Mouse (Mus musculus): ENCODE results near the gene Slc25a13. TPM values are rescaled to one million over a fixed set of nuclear protein-coding genes. Genes with fewer than 3 reads are reported as not detected.

Gene Slc25a13
- total and polyA plus RNA-seq, 3 experiments, result 2.9 to 9.7 (median 9.1) TPM

- no peak for DNase-seq
These were observed 189.3 kb downstream of the Slc25a13 start for GRCm38 (mm10) chr6:6027664-6028063.

DNA sequence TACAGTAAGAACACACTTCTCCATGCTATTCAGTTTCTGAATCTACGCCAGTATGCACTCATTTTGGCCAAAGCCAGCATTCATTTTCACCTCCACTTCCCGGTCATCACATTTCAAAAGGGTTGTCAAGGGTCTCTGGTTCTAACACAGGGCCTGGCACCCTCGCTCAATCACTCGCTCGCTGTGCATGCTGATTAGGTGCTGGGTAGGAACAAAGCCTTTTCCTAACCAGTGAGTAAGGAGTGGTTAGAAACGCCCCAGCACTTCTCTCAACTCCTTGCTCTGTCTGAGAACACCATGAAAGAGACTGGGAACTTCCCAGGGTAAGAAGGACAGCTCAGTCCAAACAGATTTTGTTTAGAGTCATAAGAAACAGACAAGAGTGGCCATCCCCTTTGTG, 193.0 kb downstream of the Slc25a13 start:
- DNase-seq, result no peak

DNA sequence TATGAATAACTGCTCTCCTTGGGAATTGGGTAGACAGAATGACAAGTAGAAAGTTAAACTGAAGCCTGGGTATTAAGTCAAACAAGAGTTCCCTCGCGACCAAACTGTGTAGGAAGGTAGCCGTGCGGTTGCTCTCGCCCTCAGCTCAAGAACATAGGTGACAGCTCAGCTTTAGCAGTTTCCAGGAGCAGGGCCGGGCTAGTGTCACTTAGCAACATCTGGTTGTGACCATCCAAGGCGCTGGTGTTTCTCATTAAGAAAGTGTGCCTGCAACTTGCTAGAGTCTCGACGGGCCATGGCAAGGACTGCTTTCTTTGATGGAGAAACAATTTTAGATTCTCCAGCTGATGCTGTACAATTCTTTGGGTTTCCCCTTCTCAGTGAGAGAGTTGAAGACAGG, 200.0 kb downstream of the Slc25a13 start:
- DNase-seq, result no peak

DNA sequence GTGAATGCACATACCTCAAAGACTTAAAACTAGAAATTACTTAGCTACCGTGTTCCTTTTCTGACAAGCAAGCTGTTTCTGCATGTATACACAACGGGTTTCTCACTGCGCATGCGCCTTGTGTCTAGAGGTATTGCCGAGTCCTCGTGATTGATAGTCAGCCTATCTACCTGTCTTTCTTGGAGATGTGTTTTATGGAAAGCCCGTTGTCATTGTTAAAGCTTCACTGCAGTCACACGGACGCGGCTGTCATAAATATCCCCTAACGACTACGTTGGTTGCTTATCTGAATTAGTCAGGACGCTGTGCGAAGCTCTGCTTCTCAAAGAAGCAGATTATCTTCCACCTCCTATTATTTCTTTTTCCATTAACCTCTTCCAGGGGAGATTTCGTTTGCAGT, 201.4 kb downstream of the Slc25a13 start:
- DNase-seq, result no peak

DNA sequence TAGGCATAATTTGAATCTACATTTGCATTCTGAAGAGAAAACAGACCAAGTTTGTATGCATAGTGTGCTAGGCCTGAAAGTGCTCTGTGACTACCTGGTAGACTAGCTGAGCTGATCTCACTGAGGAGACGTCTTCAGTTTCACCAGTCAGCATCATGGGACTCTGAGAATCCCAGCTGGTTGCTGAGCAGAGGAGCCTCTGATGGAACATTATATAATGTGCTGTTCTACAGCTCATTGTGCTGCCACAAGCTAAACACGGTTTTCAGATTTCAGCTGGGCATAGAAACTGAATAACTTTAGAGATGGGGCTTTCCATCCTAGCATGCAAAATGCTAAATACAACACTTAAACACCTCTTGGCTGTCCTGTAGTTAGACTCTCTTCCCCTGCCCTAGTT, 205.6 kb downstream of the Slc25a13 start:
- DNase-seq, result no peak

GRCm38 (mm10) chr6:6005762-6006431, 211.1 kb downstream of the Slc25a13 start:
- peak; percentile 70 for DNase-seq

- no peak for DNase-seq
These were observed 212.1 kb downstream of the Slc25a13 start for GRCm38 (mm10) chr6:6004756-6005485.

DNA sequence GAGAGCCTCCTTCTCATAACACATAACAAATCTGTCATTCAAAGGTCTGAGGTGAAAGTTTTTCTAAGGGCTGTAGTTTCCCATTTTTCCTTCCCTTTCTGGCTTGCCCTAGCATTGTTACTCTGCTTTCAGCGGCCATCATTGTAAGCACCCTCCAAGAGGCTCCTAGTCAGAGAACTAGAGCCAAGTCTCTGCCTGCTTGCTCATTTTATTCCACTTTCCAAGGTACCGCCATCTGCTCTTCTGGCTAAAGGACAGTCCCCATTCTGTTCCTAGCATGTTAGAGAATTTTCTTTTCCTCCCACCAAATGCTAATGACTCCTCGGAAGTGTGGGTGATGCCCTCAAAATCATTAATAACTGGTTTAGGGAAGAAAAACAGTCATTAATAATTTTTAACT, 214.9 kb downstream of the Slc25a13 start:
- no peak for DNase-seq

GRCm38 (mm10) chr6:5997535-5997934, 219.4 kb downstream of the Slc25a13 start:
- DNase-seq, result no peak

GRCm38 (mm10) chr6:5993056-5993455, 223.9 kb downstream of the Slc25a13 start:
- no peak for DNase-seq

GRCm38 (mm10) chr6:5991817-5992755, 224.9 kb downstream of the Slc25a13 start:
- DNase-seq, result peak; percentile 64

- DNase-seq, result no peak
These were observed 225.7 kb downstream of the Slc25a13 start for GRCm38 (mm10) chr6:5991243-5991642.

Data from adrenal gland, adult 2 months (tissue).